Mouse (Mus musculus) spleen, adult 12 weeks (tissue): Measurements from ENCODE around the gene Eloa.
A peak's percentile ranks its signal among the peaks of the same experiment; 100 is the strongest.
"Not testable (repeated sequence)": the region's sequence is repeated elsewhere in the genome, so short reads cannot be mapped to it uniquely, and the experiment has no call there.

ENCODE experiments used
- DNase-seq: peaks from one replicate; pipeline ENCODE4 v3.0.0; 2022; ENCODE audit warnings: low spot score

Gene Eloa

GRCm38 (mm10) chr4:136021549-136022047 lies at the start of gene Eloa:
Eloa (minus strand) TSS chr4:136021763.
- peak; percentile 100 for DNase-seq

- no peak for DNase-seq
These were observed 49.7 kb upstream of the Eloa start for GRCm38 (mm10) chr4:136071178-136071714.

- DNase-seq: no peak
These were observed 49.0 kb upstream of the Eloa start for GRCm38 (mm10) chr4:136070592-136070991.

DNA sequence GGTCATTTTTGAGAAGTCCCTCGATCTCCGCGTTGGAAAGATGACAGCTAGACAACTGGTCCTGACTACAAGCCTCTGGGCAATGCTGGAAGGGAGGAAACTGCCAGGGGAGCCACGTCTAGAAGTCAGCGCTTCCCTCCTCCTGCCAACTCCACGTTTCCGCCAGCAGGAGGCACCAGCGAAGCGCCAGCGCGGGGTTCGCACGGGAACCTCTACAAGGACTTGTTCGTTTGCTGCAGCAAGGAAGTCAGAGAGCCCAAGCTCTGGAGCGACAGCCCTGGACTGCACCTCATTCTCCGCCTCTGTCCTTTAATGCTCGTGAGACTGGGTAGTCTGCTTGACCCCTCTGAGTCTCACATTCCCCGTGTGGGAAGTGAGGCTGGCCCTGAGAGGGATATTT lies 48.4 kb upstream of the Eloa start:
- no peak for DNase-seq

- DNase-seq: no peak
These were observed 47.8 kb upstream of the Eloa start for GRCm38 (mm10) chr4:136069313-136069712.

DNA sequence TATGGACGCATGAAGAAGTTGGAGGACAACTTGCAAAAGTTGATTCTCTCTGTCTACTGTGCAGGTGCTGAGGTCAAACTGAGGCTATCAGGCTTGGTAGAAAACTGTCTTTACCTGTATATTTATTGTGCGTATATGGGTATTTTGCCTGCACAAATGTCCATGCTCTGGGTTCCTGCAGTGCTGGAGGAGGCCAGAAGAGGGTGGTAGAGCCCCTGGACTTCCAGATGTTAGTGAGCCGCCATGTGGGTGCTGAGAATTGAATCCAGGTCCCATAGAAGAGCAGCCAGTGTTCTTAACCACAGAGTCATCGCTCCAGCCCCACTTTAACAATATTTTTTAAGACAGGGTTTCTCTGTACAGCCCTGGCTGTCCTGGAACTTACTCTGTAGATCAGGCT lies 41.6 kb upstream of the Eloa start:
- DNase-seq: no peak

DNA sequence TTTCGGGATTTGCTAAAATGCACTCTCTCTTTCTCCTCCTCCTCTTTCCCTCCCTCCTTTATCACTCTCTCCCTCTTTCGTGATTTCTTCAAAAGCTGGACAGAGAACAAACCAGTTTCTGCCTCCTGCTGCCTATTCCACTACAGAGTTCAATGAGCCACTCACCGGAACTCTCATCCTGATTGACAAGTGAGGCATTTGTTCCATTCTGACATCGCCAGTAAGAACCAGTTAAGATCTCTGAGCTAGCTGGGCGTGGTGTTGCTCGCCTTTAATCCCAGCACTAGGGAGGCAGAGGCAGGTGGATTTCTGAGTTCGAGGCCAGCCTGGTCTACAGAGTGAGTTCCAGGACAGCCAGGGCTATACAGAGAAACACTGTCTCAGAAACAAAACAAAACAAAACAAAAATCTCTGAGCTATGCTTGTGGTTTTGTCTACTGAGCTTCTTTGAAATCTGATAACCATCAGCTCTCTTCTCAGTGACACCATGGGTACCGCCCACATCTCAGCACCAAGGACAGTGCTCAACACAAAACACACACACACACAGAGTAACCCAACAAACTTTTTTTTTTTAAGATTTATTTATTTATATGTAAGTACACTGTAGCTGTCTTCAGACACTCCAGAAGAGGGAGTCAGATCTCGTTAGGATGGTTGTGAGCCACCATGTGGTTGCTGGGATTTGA lies 38.4 kb upstream of the Eloa start:
- not testable (repeated sequence) for DNase-seq

- DNase-seq: no peak
These were observed 36.4 kb upstream of the Eloa start for GRCm38 (mm10) chr4:136057916-136058315.

- DNase-seq: no peak
These were observed 34.5 kb upstream of the Eloa start for GRCm38 (mm10) chr4:136056030-136056429.

DNA sequence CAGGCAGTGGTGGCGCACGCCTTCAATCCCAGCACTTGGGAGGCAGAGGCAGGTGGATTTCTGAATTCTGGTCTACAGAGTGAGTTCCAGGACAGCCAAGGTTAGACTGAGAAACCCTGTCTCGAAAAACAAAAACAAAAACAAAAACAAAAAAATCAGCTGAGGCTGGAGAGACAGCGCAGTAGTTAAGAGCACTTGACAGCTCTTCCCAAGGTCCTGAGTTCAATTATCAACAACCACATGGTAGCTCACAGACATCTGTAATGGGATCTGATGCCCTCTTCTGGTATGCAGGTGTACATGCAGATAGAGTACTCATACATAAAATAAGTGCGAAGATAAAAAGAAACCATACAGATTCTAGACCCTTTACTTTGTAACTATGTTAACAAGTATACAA lies 32.3 kb upstream of the Eloa start:
- no peak for DNase-seq

- DNase-seq: peak; percentile 78
These were observed 31.7 kb upstream of the Eloa start, which contains the start of gene Rpl11 for GRCm38 (mm10) chr4:136053247-136053596. Rpl11 (minus strand) TSS chr4:136053428.

DNA sequence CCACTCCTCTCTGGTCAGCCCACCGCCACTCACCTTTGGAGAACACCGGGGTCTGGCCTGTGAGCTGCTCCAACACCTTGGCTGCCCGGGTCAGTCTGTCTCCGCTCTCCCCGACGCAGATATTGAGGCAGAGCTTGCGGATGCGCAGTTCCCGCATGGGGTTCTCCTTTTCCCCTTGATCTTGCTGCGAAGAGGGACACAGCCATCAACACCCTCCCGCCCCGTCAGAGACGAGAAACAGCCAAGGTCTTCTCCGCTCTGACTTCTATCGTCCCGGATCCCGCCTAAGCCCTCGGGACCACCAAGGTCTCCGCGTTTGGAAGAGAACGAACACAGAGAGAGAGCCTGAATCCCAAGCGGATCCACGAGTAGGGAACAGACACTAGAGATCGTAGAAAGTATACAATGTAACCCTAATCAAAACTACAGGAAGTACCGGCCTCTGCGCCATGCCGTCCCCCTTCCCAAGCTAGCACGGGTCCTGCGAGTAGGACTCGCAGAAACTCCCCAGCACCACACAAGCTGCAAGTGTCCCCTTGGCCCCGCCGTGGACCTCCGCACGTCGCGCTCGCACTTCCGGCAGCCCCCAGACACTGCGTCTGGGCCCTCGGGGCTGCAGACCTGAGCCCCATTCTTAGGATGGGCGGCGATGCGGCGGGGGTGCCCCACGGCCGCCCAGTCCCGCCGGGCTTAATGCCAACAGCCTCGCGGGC lies 31.1 kb upstream of the Eloa start:
- peak; percentile 22 for DNase-seq

DNA sequence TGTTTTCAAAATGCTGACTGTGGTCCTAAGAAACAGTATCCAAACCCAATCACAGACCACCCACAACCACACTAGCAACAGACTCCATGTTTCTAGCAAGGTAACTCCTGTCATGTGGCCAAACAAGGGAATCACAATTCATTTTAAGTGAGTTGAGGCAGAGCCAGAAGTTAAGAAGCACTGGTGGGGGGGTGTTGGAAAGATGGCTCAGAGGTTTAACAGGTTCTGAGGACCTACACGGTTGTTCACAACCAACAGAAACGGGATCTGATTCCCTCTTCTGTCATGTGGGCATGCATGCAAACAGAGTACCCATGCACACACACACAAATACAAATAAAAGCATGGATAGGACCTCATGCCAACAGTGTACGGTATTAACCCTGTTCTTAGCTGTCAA lies 30.5 kb upstream of the Eloa start:
- no peak for DNase-seq

DNA sequence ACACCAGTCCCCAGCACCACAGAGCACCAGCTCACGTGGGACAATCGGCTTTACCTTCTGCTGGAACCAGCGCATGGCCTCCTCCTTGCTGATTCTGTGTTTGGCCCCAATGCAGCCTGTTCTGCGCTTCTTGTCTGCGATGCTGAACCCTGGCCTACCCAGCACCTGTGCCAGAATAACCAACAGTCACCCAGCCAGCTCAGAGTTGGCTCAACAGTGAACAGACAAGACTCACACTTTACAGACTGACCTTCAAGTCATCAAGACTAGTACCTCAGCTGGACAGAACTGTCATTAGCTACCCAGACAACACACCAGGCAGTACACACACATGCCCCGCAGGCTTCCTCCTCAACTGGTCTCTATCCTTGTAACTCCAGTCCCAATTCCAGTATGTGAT lies 28.7 kb upstream of the Eloa start:
- no peak for DNase-seq

GRCm38 (mm10) chr4:136048291-136049032 lies 26.9 kb upstream of the Eloa start:
- DNase-seq: no peak

- DNase-seq: no peak
These were observed 26.1 kb upstream of the Eloa start for GRCm38 (mm10) chr4:136047626-136048025.

DNA sequence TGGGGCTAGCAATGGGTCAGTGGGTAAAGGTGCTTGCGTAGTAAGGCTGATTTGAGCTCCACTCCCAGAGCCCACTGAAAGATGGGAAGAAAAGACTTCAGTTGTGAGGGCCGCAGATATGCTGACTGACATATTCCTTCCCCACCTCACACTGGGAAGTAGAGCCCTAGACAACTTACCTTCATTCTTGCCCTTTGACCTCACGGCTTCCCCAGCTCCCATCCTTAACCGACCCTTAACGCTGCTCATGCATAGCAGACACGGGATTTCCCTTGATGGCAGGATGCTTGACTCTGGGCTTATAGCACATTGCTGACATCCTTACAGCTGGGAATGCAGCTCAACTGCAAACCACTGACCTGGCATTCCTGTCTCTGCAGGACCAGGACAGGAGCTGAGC lies 25.3 kb upstream of the Eloa start:
- no peak for DNase-seq

DNA sequence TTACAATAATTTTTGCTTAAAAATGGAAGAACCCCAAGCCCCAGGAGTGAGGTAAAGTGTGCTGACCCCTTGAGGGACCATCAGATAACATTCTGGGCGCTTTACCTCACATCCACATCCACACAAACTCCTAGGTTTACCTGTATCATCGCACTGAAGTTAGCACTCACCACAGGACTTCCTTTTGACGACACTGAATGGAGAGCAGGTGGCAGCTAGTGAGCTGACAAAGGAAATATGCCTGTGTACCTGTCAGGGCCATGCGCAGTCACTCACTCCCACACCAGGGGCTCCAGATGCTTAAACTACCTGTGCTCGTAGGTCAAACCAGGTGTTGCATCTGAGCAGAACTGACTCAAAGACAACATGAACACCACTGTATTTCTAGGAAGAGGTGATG lies 23.5 kb upstream of the Eloa start:
- no peak for DNase-seq

- no peak for DNase-seq
These were observed 22.3 kb upstream of the Eloa start for GRCm38 (mm10) chr4:136043784-136044400.

- no peak for DNase-seq
These were observed 13.5 kb upstream of the Eloa start for GRCm38 (mm10) chr4:136035078-136035477.

- DNase-seq: no peak
These were observed 11.7 kb upstream of the Eloa start for GRCm38 (mm10) chr4:136033231-136033630.
